Mouse (Mus musculus) inflammation-experienced regulatory T-cells, adult 16 weeks (primary cell): Measurements from ENCODE around the gene Ndnf. TPM values are rescaled to one million over a fixed set of nuclear protein-coding genes. Genes with fewer than 3 reads are reported as not detected.

Source experiments
- polyA plus RNA-seq: library from polyadenylated mRNA; unstranded; fragments of 100-300 nt; shearing (Covaris generic); gene quantifications from one replicate; pipeline ENCODE4 v1.2.1, GENCODE M21; 2017

Ndnf gene
- polyA plus RNA-seq: 1.0 TPM

DNA sequence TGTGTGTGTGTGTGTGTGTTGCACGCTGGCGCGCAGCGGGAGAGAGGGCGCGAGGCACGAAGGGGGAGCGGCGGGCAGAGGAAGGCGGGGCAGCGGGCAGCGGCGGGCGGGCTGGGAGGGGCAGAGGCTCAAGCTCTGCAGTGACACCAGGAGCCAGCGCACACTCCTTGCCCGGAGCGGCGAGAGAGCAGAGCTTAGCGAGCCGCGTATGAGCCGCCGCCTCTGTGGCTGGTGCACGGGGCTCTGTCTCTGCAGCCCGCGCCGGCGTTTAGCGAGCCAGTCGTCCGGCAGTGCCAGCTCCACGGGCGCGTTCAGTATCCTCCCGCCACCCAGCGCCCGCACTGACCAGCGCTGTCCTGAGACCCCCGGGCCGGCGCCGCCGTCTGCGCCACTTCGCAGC lies at the start of gene Ndnf:
Gene Ndnf (plus strand): TSS at position 140 of the 400 bp plus-strand sequence.

Other genes with a start within 250 kb of the Ndnf start
- 6.4 TPM for gene Tnip3, start 146.3 kb upstream of the Ndnf start, polyA plus RNA-seq
- 4.6 TPM for gene Prdm5, start 107.4 kb downstream of the Ndnf start, polyA plus RNA-seq